Mouse (Mus musculus) urinary bladder, postnatal 36 days (tissue): ENCODE measurements around the gene Lrrc34.

Source experiments
- DNase-seq, 2 experiments: peaks; one replicate each; pipeline ENCODE4 v3.0.0; 2022; ENCODE audit warnings: low spot score in 2 of 2, mixed read lengths in 1 of 2

Gene Lrrc34

GRCm38 (mm10) chr3:30647440-30648090, at the start of gene Lrrc34:
Gene Lrrc34 (minus strand): TSS chr3:30647869.
- peak in 1 of 2 experiments; percentile 23 for DNase-seq

GRCm38 (mm10) chr3:30696346-30696745, 48.7 kb upstream of the Lrrc34 start:
- DNase-seq, result peak; percentile 24 to 45

GRCm38 (mm10) chr3:30695661-30696060, 48.0 kb upstream of the Lrrc34 start:
- no peak for DNase-seq

- DNase-seq, result no peak
These were observed 43.3 kb upstream of the Lrrc34 start for GRCm38 (mm10) chr3:30690976-30691375.

- no peak for DNase-seq
These were observed 39.5 kb upstream of the Lrrc34 start for GRCm38 (mm10) chr3:30687216-30687615.

GRCm38 (mm10) chr3:30683190-30683589, 35.5 kb upstream of the Lrrc34 start:
- no peak for DNase-seq

GRCm38 (mm10) chr3:30658486-30658885, 10.8 kb upstream of the Lrrc34 start:
- no peak for DNase-seq

GRCm38 (mm10) chr3:30655937-30656336, 8.3 kb upstream of the Lrrc34 start:
- DNase-seq, result no peak

GRCm38 (mm10) chr3:30650062-30650841, 2.6 kb upstream of the Lrrc34 start:
- DNase-seq, result peak in 1 of 2 experiments; percentile 25

- DNase-seq, result no peak
These were observed 797 bp upstream of the Lrrc34 start for GRCm38 (mm10) chr3:30648466-30648865.

GRCm38 (mm10) chr3:30646761-30647160, 908 bp downstream of the Lrrc34 start:
- DNase-seq, result no peak

- no peak for DNase-seq
These were observed 3.5 kb downstream of the Lrrc34 start, which contains the start of gene Lrriq4 for GRCm38 (mm10) chr3:30644207-30644606. Gene Lrriq4 (plus strand): TSS chr3:30644507.

GRCm38 (mm10) chr3:30635629-30636028, 12.0 kb downstream of the Lrrc34 start:
- DNase-seq, result no peak

GRCm38 (mm10) chr3:30633681-30634080, 14.0 kb downstream of the Lrrc34 start:
- DNase-seq, result no peak

- DNase-seq, result no peak
These were observed 27.5 kb downstream of the Lrrc34 start for GRCm38 (mm10) chr3:30620132-30620531.

- DNase-seq, result no peak
These were observed 36.7 kb downstream of the Lrrc34 start for GRCm38 (mm10) chr3:30610930-30611329.

GRCm38 (mm10) chr3:30608999-30609398, 38.7 kb downstream of the Lrrc34 start:
- no peak for DNase-seq

GRCm38 (mm10) chr3:30603256-30603655, 44.4 kb downstream of the Lrrc34 start:
- no peak for DNase-seq

- peak in 1 of 2 experiments; percentile 69 for DNase-seq
These were observed 45.0 kb downstream of the Lrrc34 start for GRCm38 (mm10) chr3:30602740-30603098.

- peak; percentile 95 to 97 for DNase-seq
These were observed 45.5 kb downstream of the Lrrc34 start, which contains the start of gene Mynn for GRCm38 (mm10) chr3:30602065-30602739. Gene Mynn (plus strand): TSS chr3:30602065.

- no peak for DNase-seq
These were observed 46.0 kb downstream of the Lrrc34 start for GRCm38 (mm10) chr3:30601610-30602064.

- peak; percentile 80 to 82 for DNase-seq
These were observed 46.5 kb downstream of the Lrrc34 start for GRCm38 (mm10) chr3:30601175-30601574.
